Mouse (Mus musculus) WW6 (cell line): Measurements from ENCODE around the gene Cox19.

Source experiments
- DNase-seq: peaks from one replicate; pipeline ENCODE4 v3.0.0-alpha.2; 2013; ENCODE audit warnings: low read depth, low spot score

Gene Cox19

GRCm38 (mm10) chr5:139381586-139382513, 30.6 kb upstream of the Cox19 start:
- DNase-seq, result no peak

DNA sequence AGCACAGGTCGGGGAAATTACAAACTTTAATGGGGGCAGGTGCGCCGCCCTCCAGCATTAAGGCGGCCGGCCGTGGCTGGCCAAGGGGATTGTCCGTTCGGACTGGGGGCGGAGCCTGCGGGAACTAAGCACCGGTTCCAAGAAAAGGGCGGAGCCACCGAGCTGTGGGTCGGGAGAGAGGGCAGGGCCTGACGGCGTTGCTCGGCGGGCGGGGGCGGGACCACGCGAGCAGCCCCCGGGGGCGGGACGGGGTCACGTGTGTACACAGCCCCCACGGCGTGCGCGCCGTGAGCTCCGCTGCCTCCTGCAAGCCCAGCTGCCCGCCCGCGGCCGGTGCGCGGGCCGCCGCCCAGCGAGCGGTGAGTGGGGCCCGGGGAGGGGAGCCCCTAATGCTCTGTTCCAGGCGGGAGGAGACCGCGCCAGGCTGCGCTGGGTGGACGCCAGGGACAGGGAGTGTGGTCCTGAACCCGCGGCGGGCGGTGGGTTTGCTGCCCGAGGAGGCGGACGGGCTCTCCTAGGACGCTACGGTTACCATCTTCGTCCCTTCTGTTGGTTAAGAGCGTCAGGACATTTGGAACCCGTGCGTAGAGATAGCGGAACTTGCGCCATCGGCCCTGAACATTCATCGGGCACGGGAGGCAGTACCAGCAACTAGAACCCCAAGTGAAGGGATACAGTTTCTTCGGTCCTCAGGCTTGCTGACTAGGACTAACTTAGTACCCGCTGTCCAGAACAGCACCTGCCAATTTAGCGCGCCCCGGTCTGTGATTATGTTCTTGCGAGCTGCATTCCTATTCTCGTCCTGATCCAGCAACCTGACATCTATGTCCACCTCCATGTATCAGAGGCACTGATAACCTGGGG, 29.4 kb upstream of the Cox19 start:
- DNase-seq, result no peak

GRCm38 (mm10) chr5:139379771-139380384, 28.7 kb upstream of the Cox19 start:
- DNase-seq, result no peak

- DNase-seq, result no peak
Observed at GRCm38 (mm10) chr5:139378986-139379629, 27.9 kb upstream of the Cox19 start.

DNA sequence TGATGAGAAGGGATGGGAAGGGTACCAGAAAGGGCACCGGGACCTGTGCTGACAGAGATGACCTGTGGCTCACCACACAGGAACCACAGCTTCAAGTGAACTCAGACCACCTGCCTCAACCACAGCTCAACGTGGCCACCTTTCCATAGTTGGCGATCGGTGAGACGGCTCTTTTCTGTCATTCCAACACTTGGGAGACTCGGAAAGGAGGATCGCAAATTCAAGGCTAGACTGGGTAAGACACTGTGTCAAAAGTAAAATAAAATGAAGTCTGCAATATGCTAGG, 27.0 kb upstream of the Cox19 start:
- no peak for DNase-seq

GRCm38 (mm10) chr5:139377468-139378270, 26.5 kb upstream of the Cox19 start, which contains the start of gene Gpr146:
TSS of gene Gpr146 (plus strand) at chr5:139377697.
- DNase-seq, result no peak

GRCm38 (mm10) chr5:139374841-139375240, 23.6 kb upstream of the Cox19 start:
- no peak for DNase-seq

DNA sequence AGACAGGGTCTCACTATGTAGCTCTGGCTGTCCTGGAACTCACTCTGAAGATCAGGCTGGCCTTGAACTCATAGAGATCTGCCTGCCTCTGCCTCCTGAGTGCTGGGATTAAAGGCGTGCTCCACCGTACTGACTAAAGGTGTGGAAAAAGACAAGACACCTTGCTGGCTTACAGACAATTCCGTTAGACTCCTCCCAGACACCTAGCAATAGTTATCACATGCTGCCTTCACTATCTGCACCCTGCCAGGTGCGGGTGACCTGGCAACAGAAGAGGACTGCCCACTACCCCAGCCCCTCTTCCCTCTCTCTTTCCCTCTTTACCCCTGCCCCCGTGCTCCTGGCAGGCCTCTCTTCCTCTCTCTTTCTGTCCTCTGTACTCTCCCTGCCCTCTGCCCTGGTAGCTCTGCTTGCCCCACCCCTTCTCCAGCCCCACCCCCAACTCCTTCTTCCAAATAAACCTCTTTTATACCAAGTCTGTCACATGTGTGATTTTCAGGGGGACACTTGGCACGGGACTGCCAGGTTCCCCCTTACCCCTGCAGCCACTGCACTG, 22.7 kb upstream of the Cox19 start:
- no peak for DNase-seq

- DNase-seq, result no peak
Observed at GRCm38 (mm10) chr5:139373126-139373525, 21.9 kb upstream of the Cox19 start.

GRCm38 (mm10) chr5:139371631-139372401, 20.6 kb upstream of the Cox19 start:
- DNase-seq, result peak; percentile 79

- no peak for DNase-seq
Observed at GRCm38 (mm10) chr5:139371118-139371517, 19.9 kb upstream of the Cox19 start.

- no peak for DNase-seq
Observed at GRCm38 (mm10) chr5:139370336-139370735, 19.1 kb upstream of the Cox19 start.

GRCm38 (mm10) chr5:139368638-139369320, 17.6 kb upstream of the Cox19 start:
- no peak for DNase-seq

DNA sequence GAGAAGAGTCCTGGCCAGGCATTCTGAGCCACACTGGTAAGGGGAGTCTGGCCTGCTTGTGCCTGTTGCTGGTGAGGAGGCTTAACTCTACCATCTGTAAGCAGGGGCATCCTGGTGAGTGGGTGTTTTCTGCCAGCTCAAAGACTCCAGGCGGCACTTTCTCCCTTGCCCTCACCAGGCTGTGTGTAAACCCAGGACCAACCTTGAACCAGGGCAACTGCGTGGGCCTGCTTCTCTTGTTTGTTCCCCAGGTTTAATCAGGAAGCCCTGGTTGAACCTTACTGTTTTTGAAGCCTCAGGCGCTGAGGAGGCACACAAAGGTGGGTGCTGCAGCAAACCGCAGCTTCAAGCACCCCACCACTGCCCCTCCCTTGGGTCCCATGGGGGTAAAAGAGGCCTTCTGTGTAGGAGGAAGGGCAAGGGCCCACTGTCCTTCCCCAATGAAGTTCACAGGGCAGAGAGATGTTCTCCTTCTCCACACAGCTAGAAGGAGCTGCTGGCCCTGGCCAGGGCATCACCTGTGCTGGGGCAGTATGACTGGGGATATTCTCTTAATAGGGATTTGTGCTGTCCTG, 16.8 kb upstream of the Cox19 start:
- DNase-seq, result no peak

DNA sequence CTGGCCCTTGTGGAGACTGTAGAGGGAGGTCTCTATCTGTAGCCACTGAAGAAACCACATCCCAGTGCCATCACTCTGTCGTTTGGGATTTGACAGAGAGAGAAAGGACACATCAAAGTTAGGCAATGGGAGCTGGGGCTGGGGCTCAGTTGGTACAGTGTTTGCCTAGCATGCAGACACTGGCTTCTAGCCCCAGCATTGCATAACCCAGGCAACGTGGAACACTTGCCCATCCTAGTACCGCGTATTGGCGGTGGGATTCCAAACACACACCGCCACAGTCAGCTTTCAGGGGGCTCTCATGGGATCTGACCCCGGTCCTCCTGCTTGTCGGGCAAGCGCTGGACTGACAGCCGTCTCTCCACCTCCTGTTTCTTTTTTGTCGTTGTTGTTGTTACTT, 15.3 kb upstream of the Cox19 start:
- DNase-seq, result no peak

- no peak for DNase-seq
Observed at GRCm38 (mm10) chr5:139365827-139366226, 14.6 kb upstream of the Cox19 start.

- no peak for DNase-seq
Observed at GRCm38 (mm10) chr5:139364911-139365571, 13.8 kb upstream of the Cox19 start.

DNA sequence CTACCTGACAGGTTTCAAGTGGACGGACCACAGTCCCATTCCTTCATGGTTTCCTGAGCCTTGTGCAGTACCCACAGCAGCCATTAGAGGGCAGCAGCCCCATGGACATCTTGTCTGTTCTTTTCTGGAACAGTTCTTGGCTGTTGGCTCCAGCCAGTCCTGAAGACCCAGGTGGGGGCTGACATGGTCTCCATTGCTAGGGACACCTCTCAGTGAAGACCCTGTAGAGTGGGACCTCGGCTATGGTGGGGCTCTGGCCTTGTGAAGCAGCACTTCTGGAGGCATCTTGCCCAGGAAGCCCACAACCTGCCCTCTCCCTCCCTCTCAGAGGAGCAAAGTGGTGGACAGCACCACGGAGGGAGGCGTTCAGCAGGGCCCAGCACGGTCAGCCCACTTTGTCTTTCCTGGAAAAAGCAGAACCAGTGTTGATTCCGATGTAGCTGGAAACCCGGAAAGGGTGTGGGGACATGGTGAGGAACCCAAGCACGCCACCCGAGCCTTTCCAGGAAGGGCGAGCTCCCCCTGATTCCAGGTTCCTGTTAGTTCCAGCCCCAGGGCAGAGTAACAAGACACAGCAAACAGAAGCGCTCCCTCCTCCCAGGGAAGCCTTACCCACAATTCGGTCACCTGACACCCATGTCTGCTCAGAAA, 13.2 kb upstream of the Cox19 start:
- no peak for DNase-seq
